Mouse (Mus musculus) heart, adult 2 months (tissue): ENCODE measurements around the gene Ptprd.

Experiments
- CTCF ChIP-seq: fragments of 200-600 bp; IDR thresholded peaks from 2 replicates; pipeline ENCODE4 v1.8.1; 2022; ENCODE audit warnings: antibody characterized with exemption, mild to moderate bottlenecking, moderate library complexity
- EP300 ChIP-seq: fragments of 200-500 bp; IDR thresholded peaks from 2 replicates; pipeline ENCODE4 v1.6.1; 2011; ENCODE audit warnings: low read depth, low read length, control low read depth; ENCODE audit not compliant: insufficient read depth
- POLR2A ChIP-seq: fragments of 200-500 bp; IDR thresholded peaks from 2 replicates; pipeline ENCODE4 v1.6.1; 2011; ENCODE audit warnings: mild to moderate bottlenecking, low read depth, low read length, control low read depth; ENCODE audit not compliant: insufficient read depth

GRCm38 (mm10) chr4:76244371-76244770, 1967.4 kb downstream of the Ptprd start:
- TF ChIP-seq CTCF (no peak), POLR2A (no peak), EP300 (no peak)
